Mouse (Mus musculus) ovary, postnatal 14 days (tissue): ENCODE results near the gene Cdca4.
"Not testable (repeated sequence)": the region's sequence is repeated elsewhere in the genome, so short reads cannot be mapped to it uniquely, and the experiment has no call there.

Experiments used
- DNase-seq: peaks from one replicate; pipeline ENCODE4 v3.0.0; 2022; ENCODE audit warnings: low spot score

Gene Cdca4

GRCm38 (mm10) chr12:112822676-112823075 lies 6.5 kb downstream of the Cdca4 start:
- no peak for DNase-seq

- no peak for DNase-seq
Measured at GRCm38 (mm10) chr12:112821974-112822373, 7.2 kb downstream of the Cdca4 start.

DNA sequence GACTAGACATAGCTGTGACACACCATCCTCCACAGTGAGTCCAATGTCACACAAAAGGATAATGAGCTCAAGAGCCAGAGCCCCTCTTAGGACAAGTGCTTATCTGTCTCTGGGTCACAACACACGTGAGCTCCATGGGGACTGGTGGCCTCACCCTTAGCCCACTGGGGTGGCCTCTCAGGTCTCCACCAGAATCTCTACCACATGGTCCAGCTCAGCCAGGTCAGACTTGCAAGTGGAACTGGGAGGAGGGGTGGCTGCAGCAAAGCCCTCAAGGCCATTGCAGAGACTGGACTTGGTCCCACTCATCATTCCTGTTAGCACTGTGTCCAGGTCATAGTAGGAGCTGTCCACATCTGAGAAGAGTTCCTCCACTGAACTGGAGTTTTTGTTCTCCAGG lies 8.0 kb downstream of the Cdca4 start:
- no peak for DNase-seq

DNA sequence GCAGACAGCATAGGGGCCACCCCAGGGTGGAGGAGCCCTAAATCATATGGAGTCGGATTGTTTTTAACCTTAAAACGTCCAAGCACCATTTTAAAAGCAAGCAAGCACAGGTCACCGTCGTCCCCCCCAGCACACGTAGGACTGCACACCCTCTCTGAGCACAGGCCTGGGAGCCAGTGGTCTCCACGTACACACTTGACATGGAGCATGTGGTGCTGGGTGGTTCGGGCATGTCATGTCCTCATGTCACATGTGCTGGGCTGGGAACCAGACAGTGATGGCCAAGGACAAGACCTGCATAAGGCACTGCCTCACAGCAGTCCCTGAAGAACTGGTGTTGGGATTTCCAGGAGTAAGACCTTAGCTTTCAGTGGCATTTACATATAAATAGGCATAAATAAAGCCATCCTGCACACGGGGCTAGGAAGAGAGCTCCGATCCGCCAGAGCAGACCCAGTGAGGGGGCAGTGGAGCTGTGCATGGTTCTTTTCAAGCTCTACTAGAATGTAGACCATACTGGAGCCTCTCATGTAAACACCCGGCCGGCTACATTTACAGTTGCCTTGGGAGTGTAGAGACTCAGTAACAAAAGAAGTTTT lies 8.7 kb downstream of the Cdca4 start:
- DNase-seq, result no peak

GRCm38 (mm10) chr12:112819057-112819662 lies 10.1 kb downstream of the Cdca4 start:
- DNase-seq, result no peak

- DNase-seq, result not testable (repeated sequence)
Measured at GRCm38 (mm10) chr12:112816866-112817265, 12.4 kb downstream of the Cdca4 start.

DNA sequence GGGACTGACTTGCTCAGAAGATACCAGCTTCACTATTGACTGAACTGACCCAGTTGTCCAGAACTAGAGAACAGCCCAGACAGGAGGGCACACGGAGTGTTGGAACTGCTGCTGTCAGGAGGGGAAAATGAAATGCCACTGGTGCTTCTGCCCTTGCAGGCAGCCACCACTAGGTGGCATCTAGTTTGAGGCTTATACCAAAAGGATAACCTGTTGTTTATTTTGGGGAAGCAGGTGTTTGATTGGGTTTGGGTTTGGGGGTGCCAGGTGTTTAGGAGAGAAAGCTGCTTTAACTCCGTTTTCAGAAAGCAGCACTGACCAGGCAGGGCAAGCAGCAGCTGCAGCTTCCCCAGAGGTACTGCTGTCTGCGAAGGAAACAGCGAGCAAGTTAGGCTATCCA lies 12.9 kb downstream of the Cdca4 start:
- no peak for DNase-seq

DNA sequence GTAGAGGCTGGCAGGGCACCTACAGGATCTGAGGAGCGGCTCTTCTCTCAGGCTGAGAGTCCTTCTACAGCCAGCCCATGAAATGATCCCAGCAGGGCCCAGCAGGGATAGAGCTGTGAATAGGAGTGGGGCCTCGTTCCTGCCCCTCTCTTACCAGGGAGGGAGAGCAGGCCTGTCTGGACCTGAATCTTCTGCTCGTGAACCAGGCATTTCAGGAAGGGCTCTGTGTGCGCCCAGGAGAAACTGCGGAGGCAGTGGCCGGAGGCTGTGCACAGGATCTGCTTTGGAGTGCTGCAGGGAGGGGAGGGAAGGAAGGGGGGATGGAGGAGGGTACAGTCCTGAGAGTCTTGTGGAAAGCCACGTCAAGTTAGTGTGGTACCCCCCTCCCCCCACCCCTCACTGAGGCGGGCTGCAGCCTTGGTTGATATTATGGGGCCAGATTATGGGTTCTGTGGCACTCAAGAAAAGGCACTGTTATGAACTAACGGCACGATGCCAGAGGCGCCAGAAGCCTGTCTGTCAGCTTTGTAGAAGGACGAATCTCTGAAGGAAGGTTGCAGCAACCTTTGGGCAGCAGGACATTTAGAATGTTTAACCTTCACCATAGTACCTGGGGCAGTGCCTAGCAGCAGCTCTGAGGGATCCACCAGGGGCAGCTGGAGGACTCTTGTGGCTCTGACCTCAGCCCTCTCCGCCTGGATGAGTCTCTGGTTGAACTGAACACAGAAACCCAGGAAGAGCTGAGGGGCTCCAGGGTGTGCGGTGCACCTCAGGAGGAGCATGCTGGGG lies 14.3 kb downstream of the Cdca4 start:
- DNase-seq, result no peak

DNA sequence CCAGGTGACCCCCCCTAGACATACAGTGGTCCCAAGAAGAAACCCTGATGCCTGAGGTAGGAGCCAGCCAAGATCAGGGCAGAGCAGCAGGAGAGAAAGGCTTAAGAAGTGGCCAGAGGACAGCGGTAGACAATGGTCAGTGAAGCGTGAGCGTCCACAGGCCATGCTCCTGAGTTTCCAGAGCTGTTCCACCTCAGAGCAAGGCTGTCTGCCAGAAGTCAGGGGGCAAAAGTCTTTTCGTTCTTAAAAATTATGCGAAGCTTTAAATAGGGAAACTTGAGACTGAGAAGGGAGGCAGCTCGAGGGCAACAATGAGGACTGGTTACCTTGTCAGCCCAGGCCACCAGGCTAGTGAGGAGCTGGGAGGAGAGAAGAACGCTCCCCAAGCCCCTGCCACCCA lies 15.9 kb downstream of the Cdca4 start:
- DNase-seq, result no peak

DNA sequence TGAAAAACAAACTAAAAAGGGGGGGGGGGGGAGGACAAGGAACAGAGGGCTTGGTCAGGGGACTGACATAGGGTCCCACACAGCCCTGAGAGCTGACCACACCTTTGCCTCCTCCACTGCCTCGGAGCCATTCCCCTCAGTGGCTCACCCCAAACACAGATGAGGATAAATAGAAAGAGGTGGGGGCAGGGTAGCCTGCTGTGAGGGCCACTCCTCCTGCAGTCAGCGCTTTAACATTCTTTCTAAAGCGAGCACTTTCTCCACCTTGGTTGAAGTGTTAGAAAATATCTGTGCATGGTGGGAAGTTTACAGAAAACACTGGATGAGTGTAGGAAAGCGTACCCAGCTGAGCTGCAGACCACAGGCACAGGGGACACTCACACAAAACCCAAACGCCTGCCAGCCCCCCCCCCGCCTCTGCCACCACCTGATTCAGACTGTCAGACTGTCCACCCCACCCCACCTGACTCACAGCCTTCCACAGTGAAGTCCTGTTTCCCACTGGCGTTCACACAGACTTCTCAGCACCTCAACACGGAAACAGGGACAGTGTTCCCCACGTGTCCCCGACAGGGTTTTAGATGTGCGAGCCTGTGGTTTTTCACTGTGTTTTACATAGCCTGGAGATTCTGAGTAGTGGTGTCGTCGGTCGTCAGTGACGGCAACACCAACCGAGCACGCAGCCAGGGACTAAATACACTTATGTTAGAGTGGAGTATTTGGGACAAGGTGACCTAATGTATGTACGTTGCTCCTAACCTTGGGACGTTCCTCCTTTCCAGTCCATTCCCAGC lies 18.9 kb downstream of the Cdca4 start:
- no peak for DNase-seq

DNA sequence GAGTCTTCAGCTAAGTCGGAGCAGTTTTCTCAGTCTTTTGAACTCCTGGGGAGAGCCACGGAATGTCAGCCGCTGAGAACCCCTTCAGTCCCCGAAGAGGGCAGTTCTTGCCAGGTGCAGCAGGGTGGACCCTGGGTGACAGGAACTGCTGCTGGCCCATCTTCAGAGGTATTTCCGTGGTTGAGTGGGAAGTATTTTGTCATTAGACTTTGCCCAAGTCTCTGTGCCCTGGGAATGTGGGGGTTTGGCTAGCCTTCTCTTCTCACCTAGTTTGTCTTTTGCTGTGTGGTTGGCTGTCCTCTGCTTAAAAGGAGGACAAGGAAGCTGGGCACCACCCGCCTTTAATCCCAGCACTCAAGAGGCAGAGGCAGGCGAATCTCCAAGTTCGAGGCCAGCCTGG lies 19.6 kb downstream of the Cdca4 start:
- no peak for DNase-seq

- peak; percentile 83 for DNase-seq
Measured at GRCm38 (mm10) chr12:112808587-112809364, 20.4 kb downstream of the Cdca4 start, which contains the start of gene Clba1. Gene Clba1, plus strand, starts transcription at chr12:112808937.

GRCm38 (mm10) chr12:112808212-112808586 lies 21.0 kb downstream of the Cdca4 start:
- no peak for DNase-seq

- DNase-seq, result no peak
Measured at GRCm38 (mm10) chr12:112807796-112808195, 21.4 kb downstream of the Cdca4 start.

GRCm38 (mm10) chr12:112806044-112806443 lies 23.2 kb downstream of the Cdca4 start:
- DNase-seq, result no peak

GRCm38 (mm10) chr12:112804046-112804445 lies 25.2 kb downstream of the Cdca4 start:
- DNase-seq, result no peak

GRCm38 (mm10) chr12:112802917-112803316 lies 26.3 kb downstream of the Cdca4 start:
- no peak for DNase-seq

DNA sequence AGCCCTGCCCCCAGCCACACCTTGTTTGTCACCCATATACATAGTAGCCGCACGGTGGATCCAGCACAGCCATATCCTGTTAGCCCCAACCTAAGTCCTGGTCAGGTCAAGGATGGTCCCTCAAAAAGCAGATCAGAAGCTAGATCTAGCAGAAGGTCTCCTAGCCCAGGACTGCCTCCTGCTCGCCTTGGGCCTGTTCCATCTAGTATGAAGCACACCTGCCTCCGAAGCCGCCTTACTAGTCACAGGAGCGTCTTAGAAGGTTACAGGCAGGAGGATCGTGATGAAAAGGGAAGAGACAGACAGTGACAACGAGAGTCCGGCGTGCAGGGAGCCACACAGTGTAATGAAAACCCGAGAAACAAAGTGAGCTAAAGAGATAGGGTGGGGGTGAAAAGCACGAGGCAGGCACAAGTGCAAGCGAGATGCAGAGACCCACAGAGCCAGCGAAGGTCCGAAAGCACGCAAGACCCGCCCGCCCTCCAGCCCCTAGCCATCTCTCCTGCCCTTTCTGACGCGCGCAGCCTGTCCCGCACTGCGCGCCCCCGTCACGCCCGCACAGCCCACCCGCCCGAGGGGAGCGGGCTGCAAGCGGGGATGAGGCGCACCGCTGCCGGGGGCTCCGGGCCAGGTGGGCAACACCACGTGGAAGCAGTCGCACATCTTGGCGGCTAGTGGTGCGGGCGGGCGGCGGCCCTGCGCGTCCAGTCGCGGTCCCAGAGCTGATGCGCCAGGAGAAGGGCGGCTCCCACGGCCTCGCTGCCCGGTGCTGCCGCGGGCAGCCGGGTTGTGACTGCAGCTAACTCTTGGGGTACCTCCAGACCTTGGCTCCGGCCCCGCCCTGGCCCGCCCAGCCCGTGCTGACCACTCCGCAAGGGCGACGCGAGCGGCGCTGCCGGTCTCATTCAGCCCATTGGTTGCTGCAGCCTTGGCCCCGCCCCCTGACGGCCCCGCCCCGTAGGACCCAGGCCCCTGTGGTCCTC lies 27.1 kb downstream of the Cdca4 start, which contains the start of gene Ahnak2:
TSS of gene Ahnak2 (minus strand) at position 794 of the 983 bp plus-strand sequence.
- DNase-seq, result no peak

GRCm38 (mm10) chr12:112800476-112800875 lies 28.7 kb downstream of the Cdca4 start:
- peak; percentile 57 for DNase-seq

DNA sequence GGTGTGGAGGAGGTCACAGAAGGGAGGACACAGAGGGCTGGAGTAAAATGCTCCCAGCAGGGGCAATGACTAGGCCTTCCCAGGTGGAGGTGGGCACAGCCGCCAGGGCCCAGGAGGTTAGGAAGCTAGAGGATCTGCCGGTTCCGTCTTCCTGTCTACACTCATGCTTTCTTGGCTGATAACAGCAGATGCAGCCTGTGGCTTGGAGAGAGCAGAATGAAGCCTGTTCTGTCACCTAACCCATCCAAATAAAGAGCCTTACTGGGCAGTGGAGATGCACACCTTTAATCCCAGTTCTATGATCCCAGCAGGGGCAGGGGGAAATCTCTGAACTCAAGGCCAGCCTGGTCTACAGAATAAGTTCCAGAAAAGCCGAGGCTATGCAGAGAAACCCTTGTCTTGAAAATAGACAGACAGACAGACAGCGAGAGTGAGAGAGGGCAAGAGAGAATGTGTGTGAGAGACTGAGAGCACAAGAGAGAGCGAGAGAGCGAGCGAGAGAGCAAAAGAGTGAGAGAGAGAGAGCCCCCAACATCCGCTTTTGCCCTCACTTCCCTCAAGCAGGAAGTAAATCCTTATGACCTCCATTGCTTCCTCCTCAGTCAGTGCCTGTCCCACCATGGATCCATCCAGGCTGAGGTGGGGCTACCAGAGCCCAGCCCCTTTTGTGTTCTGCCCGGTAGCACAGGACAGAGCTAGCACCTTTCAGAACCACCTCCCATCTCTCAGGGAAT lies 29.8 kb downstream of the Cdca4 start:
- no peak for DNase-seq
